Mouse (Mus musculus) induced T-regulatory cell, adult 2 months (primary cell): ENCODE measurements at regions not wholly inside any gene's neighbourhood (a gene's known extent, or its start where the extent isn't known, plus 50 kb on each side); places are given as distances from the start of the nearest gene placed in this dataset.

Experiments used
- DNase-seq: peaks from one replicate; pipeline ENCODE4 v3.0.0-alpha.2; 2012; ENCODE audit warnings: low read depth

- no peak for DNase-seq
These were observed 263.7 kb downstream of the Pax3 start for GRCm38 (mm10) chr1:77933095-77933766.

GRCm38 (mm10) chr1:77932226-77932625 lies 264.7 kb downstream of the Pax3 start:
- no peak for DNase-seq

GRCm38 (mm10) chr1:77930661-77931060 lies 266.3 kb downstream of the Pax3 start:
- DNase-seq: no peak

- no peak for DNase-seq
These were observed 267.4 kb downstream of the Pax3 start for GRCm38 (mm10) chr1:77929552-77929951.

GRCm38 (mm10) chr1:77926146-77926545 lies 270.8 kb downstream of the Pax3 start:
- DNase-seq: no peak

GRCm38 (mm10) chr1:77896226-77896625 lies 300.7 kb downstream of the Pax3 start:
- DNase-seq: no peak

GRCm38 (mm10) chr1:77879026-77879425 lies 317.9 kb downstream of the Pax3 start:
- DNase-seq: no peak

- DNase-seq: no peak
These were observed 326.8 kb downstream of the Pax3 start for GRCm38 (mm10) chr1:77870125-77870524.

- DNase-seq: no peak
These were observed 327.8 kb downstream of the Pax3 start for GRCm38 (mm10) chr1:77869174-77869573.

GRCm38 (mm10) chr1:77859931-77860330 lies 337.0 kb downstream of the Pax3 start:
- DNase-seq: no peak

- no peak for DNase-seq
These were observed 339.5 kb upstream of the Epha4 start for GRCm38 (mm10) chr1:77854366-77854765.

- DNase-seq: no peak
These were observed 333.1 kb upstream of the Epha4 start for GRCm38 (mm10) chr1:77847766-77848615.

GRCm38 (mm10) chr1:77846039-77846727 lies 331.3 kb upstream of the Epha4 start:
- DNase-seq: no peak

GRCm38 (mm10) chr1:77840672-77841071 lies 325.8 kb upstream of the Epha4 start:
- DNase-seq: no peak

- no peak for DNase-seq
These were observed 317.3 kb upstream of the Epha4 start for GRCm38 (mm10) chr1:77832174-77832573.

- no peak for DNase-seq
These were observed 310.0 kb upstream of the Epha4 start for GRCm38 (mm10) chr1:77824716-77825387.

- DNase-seq: no peak
These were observed 309.2 kb upstream of the Epha4 start for GRCm38 (mm10) chr1:77823801-77824687.

- DNase-seq: no peak
These were observed 305.2 kb upstream of the Epha4 start for GRCm38 (mm10) chr1:77820101-77820500.

GRCm38 (mm10) chr1:77815451-77815850 lies 300.6 kb upstream of the Epha4 start:
- no peak for DNase-seq

- DNase-seq: no peak
These were observed 296.7 kb upstream of the Epha4 start for GRCm38 (mm10) chr1:77811573-77811972.

- no peak for DNase-seq
These were observed 276.1 kb upstream of the Epha4 start for GRCm38 (mm10) chr1:77790974-77791373.
